Mouse (Mus musculus) embryonic fibroblast, embryonic 13.5 days (primary cell): ENCODE measurements around the gene Rarres2.

Source experiments
- CTCF ChIP-seq: IDR thresholded peaks from 2 replicates; pipeline ENCODE4 v1.5.1; 2011; ENCODE audit warnings: mild to moderate bottlenecking, control low read depth, low read length, moderate library complexity, borderline replicate concordance; ENCODE audit not compliant: insufficient read depth
- POLR2A ChIP-seq: IDR thresholded peaks from 2 replicates; pipeline ENCODE4 v1.6.1; 2011; ENCODE audit warnings: low read depth, mild to moderate bottlenecking, control low read depth, low read length, moderate library complexity

DNA sequence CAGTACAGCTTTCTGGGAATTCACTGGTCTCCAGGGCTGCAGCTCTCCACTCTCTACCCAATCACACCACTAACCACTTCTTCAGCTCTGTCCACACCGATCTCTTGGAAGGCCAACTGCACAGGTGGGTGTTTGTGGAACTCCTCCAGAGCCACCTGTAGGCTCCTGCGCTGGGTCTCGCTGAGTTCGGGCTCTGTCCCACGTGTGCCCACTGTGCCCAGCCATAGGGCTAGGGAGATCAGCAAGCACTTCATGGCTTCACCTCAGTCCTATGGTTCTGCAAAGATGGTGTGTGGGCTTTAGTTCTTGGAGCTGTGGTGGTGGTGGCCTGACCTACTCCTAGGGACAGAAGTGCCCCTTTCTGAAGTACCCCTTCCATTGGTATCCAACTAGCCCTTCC, 575 bp downstream of the Rarres2 start:
- no peak for TF ChIP-seq POLR2A
- no peak for TF ChIP-seq CTCF
